Mouse (Mus musculus) kidney, adult 9 months (tissue): ENCODE data around the gene Pbx4.

Source experiments
- DNase-seq: peaks from one replicate; pipeline ENCODE4 v3.0.0; 2022

The Pbx4 gene

DNA sequence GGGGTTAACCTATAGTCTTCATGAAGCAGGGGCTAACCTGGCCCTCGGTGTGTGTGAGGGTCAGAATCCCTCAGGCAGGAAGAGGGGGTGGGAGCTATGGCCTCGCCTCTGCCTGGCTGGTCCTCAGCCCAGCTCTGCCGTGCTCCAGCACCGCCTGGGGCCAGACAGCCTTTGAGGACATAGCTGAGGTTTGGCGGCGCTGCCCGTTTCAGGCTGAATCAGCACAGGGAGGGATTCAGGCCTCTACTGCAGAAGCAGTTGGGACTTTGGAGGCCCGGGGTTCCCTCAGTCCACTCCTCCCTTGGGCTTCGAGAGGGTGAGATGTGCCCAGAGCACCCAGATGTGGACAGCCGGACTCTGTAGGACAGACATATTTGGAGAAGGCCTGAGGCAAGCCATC lies 43.8 kb downstream of the Pbx4 start:
- DNase-seq: no peak

- no peak for DNase-seq
Measured at GRCm38 (mm10) chr8:69876967-69877366, 44.7 kb downstream of the Pbx4 start.

- DNase-seq: no peak
Measured at GRCm38 (mm10) chr8:69877396-69877795, 45.1 kb downstream of the Pbx4 start.

DNA sequence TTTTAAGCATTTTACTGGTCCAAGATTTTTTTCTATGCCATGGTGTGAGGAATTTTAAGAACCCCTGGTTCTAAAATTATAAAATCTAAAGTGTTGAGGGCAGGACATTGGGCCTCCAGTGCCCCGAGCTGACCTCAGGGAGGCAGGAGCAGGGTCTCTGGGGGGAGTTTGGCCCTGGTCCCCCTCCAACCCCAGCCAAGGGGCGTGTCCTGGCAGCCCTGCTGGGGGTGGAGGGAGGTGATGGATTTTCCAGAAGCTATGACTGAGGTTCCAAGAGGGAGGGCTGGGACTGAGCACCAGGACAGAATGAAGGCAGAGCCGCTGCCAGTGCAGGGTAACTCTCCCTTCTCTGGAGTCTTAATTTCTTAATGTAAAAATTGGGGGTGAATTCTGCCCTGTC lies 45.7 kb downstream of the Pbx4 start:
- no peak for DNase-seq

- DNase-seq: no peak
Measured at GRCm38 (mm10) chr8:69879678-69880077, 47.4 kb downstream of the Pbx4 start.

DNA sequence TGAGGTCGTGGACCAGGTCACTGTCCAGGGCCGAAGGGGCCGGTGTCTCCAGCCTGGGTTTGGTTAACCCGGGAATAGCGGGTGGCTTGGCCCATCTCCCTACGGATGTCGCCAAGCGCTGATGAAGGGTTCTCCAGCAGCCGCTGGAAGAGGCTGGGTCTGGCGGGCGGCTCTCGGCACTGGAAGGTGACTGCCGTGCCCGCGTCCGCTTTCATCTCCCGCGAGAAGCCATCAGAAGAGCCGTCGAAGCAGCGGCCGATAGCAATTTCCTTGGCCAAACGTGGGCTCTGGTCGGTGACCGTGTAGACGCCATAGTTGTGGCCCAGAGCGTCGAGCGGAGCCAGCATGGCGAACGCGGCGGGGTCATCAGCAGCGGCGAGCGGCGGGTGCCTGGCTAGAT lies 48.5 kb downstream of the Pbx4 start:
- no peak for DNase-seq

- no peak for DNase-seq
Measured at GRCm38 (mm10) chr8:69881261-69881865, 49.1 kb downstream of the Pbx4 start.

- peak; percentile 67 for DNase-seq
Measured at GRCm38 (mm10) chr8:69882021-69882756, 49.9 kb downstream of the Pbx4 start.

DNA sequence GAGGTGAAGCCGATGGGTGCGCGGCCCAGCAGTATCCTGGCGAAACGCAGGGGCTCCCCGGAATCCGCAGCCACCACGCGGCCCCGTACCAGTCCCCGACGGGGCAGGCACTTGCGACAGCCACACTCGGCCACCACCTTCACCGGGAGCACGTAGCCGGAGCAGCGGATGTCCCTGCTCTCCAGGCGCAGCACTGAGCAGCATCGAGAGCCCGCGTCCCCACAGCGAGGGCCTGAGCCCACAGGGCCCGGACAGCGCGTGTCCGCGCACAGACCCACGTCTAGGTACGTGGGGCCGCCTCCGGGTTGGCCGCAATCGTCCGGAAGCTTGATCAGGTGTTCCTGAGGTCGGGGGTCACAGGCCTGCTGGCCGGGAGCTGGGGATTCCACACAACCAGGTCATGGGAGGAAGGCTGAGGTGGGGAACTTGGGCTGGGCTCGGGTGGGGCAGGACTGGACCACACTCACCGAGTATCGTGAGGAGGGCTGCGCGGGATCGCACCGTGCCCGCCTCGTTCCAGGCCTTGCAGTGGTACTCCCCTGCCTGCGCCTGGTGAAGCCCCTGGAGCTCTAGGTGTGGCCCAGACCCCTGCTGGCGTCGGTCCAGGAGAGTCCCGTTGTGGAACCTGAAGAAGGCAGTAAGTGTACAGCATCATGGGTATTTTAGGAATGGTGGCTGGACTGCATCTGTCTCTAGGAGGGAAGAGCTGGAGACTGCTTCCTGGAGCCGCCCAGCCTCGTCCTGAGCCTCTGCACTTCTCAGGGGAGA lies 50.7 kb downstream of the Pbx4 start:
- DNase-seq: no peak

- DNase-seq: no peak
Measured at GRCm38 (mm10) chr8:69884141-69884540, 51.9 kb downstream of the Pbx4 start.

DNA sequence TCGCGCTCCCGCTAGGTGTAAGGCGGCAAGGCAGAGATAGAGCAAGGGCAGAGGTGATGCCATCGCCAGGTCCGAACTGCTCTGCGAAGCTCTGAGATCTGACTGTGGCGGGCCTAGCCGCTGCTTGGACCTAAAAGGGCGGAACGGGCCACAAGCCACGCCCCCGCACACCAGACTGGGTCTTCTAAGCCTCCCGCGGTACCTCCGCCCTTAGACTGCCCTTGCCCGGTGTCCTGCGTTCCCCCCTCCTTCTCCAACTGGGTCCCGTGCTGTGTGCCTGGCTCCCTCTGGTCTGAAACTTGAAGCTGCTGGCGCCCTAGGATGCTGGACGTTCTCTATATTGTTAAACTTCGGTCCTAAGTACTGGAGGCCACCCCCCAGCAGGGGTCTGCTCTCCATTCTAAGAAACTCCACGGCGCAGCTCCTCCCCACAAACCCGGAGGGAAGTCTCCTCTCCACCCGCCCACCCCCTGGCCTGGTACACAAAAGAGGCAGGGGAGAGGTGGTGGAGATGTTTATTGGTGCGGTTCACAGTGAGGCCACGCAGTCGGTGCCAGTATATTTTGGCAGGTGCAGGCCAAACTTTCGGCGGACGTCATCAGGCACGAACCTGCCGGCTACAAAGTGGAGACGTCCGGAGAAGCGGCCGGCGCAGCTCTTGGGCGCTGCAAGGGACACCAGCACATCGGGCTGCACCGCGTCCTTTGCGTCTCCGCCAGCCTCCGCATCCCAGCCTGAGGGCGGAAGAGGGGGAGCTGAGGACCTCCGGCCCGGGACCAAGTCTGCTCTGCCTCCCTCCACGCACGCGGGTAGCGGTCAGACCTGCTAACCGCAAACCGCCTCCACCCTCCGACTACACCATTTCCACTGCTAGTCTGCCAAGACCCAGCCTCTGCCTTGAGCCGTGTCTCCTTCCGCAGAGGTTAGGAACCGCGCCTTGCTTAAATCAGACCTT lies 55.3 kb downstream of the Pbx4 start, which contains the start of gene Cilp2:
Gene Cilp2 (minus strand): TSS at position 399 of the 955 bp plus-strand sequence.
- DNase-seq: peak; percentile 47

DNA sequence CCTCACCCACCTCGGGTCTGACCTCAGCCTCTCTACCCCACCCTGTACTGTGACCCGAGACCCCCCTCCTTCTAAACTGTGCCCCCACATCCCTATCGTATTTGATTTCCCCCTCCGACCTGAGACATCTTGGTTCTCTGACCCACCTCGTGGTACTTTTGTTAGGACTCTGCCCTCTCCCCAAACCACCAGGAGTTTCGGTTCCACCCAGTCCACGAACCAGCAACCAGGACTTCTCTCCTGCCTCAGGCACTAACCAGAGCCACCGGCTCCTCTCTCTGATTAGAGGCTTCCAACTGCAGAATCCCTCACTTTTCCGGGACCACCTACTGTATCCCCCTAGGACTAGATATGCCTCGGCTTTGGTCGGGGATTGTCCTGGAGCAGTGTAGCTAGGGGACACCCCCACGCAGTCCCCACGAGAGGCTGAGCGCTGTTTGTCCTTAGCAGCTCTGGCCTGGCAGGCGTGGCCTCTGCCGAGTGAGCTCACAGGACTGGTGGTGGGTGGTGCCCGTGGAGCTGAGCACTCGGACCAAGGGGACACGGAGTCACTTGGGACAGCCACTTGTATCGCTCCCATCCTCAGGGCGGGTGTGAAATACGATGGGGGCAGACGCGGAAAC lies 56.1 kb downstream of the Pbx4 start:
- DNase-seq: no peak

GRCm38 (mm10) chr8:69888902-69889301 lies 56.6 kb downstream of the Pbx4 start:
- DNase-seq: no peak

DNA sequence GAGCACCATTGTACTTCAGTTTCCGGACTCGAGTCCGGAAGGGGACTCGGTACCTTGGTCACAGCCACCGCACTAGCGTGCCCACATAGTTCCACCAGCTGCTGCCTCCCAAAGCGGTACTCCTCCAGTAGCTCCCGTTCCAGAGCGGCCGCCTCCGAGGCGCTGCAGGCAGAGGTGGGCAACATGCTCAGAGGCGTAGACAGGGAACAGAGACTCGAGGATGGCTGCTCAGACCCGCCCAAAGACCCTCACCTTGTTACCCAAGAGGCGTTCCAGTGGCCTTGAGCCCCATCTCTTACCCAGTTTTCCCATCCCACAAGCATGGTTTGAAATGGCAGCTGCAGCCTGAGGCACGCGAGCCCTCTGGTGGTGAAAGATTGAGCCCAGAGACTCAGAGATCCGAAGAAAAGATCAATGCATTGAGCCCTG lies 58.5 kb downstream of the Pbx4 start:
- no peak for DNase-seq

GRCm38 (mm10) chr8:69893863-69894262 lies 61.6 kb downstream of the Pbx4 start:
- peak; percentile 67 for DNase-seq

DNA sequence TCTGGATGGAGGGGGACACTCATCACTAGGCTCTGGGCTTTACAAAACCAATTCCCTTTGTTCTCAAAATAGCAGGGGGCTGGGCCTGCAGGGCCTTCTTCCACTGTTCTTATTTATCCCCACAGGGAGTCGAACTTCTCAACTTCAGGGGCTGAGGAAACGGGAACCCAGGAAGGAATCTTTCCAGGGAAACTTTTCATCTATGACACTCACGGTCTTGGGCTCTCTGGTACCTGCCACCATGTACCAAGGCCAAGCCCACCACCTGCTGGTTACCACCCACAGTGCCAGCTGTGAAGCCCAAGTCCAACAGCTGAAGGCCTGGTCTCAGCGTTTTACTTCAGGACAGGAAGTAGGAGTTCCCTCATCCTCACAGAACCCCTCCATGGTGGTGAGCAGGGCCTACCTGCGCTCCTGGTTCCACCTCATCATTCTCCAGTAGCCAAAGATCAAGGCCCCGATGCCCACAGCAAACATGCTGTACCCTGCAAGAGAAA lies 62.6 kb downstream of the Pbx4 start:
- DNase-seq: no peak

DNA sequence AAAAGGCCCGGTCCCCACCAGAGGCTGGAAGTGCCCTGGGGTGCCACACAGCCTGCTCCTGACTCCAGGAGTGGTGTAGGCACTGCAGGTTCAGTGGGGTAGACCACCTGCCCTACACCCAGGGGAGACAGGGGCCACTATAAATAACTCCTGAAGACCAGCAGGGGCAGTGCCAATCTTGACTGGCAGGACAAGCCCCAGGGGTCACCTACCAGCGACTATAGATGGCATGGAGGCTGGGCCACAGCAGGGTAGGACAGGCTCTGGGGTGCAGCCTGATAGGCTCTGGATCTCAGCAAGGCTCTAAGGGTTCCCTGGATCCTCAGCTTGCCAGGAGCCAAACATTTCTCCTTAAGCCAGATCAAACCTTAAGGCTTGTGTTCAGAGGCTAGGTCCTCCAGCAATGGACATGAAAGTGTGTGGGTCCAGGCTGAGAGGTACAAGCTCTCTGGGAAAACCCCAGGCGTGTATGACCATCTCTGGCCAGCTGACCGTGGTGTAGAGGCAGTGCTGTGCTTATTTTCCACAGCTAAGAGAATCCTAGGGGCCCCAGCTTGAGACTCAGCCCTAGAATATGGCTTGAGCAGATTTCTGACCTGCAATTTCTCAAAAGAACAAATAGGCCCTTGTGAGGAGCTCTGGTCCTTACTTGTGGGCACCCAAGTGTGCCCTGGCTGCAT lies 63.6 kb downstream of the Pbx4 start:
- DNase-seq: no peak

DNA sequence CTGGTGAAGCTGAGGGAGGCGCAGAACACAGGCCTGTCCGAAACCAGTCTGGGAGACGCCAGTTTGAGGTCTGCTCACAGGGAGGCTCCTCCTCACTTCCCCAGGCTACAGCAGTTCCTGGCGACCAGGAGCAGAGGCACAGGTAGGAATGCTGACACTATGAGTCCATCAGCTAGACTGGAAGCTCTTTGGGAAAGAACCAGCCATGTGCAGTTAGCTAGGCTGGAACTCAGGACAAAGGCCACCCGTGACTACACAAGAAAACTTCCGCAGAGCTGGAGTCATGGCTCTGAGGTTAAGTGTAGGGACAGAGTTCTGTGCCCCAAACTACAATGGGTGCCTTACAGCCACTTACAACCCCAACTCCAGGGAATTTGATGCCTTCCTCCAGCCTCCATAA lies 65.6 kb downstream of the Pbx4 start:
- DNase-seq: peak; percentile 57

GRCm38 (mm10) chr8:69899876-69900275 lies 67.6 kb downstream of the Pbx4 start:
- peak; percentile 71 for DNase-seq

DNA sequence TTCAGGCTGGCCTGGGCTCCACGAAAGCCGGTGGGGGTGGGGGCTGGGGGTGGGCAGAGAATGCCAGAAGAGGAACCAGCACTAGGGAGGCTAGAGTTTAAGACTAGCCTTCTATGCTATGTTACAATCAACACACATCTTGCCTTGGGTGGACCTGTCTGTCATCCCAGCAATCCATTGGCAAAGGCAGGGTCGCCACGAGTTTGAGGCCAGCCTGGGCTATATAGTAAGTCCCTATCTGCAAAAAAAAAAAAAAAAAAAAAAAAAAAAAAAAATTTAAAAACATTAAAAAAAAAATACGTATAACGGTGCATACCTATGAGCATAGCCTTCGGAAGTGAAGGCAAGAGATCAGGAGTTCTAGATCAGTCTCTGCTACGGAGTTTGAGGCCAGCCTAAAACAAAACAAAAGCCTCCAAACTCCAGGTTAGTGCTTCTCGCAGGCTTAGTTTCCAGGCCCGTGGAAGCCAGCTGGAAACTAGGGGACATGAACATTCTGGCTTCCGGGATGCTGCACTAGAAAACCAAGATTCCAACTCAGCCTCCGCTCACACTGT lies 68.7 kb downstream of the Pbx4 start:
- DNase-seq: peak; percentile 33
